Mouse (Mus musculus): ENCODE data around the gene Adcy10. TPM values are rescaled to one million over a fixed set of nuclear protein-coding genes. Genes with fewer than 3 reads are reported as not detected.

Adcy10 gene
- polyA plus RNA-seq, 1 experiment from 2014 or later, result 0.56 TPM

DNA sequence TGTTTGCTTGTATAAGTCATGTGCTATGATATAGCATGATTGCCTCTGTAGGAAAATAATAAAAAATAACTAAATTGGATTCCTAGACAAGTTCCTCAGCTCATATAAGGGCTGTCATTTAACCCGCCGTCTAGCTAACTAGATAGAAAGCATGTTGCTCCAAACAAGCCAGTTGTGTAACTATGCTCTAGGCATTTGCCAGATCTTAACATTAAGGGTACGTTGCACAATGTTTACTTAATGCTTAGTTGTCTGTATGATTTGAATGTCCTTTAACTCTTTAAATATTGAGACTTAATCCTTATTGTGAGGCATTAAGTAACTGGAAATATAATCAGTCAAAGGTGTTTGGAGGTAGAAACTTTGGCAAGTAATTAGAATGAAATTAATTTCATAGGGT is 20.4 kb upstream of the Adcy10 start:
- no peak for ATAC-seq (ENCODE audit: low FRiP score, low read depth)
- H3K9ac ChIP-seq, result no peak overlapping the region
- H3K4me3 ChIP-seq, result no peak overlapping the region
- H3K4me2 ChIP-seq, result no peak overlapping the region
- no peaks in the 10 kb centered on the region for H3K27me3 ChIP-seq
- no peaks in the 10 kb centered on the region for H3K9me3 ChIP-seq
- H3K27ac ChIP-seq (replicated peaks), result no peak overlapping the region
- peaks cover 19% of the 10 kb centered on the region for H3K4me1 ChIP-seq (replicated peaks)
- no peaks in the 10 kb centered on the region for H3K36me3 ChIP-seq
- 92% methylated on average over 3 of the region's 3 CpGs for WGBS

DNA sequence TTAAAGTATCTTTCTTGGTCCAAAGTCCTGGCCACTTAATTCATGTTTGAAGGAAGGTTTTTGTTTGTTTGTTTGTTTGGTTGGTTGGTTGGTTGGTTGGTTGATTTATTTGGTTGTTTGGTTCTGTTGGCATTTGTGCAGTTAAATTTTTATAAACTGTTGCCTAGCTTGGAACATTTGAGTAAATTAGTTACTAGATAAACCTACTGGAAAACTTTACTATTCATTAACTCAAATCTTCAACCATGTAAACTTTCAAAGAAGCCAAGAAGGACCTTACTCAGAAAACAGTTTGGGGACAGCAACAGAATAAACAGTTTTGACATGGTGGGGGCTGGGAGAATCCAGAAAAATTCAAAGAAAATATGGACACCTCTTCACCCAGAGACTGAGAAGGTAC is 16.0 kb upstream of the Adcy10 start:
- H3K9me3 ChIP-seq, result no peaks in the 10 kb centered on the region
- H3K27me3 ChIP-seq, result no peaks in the 10 kb centered on the region
- no peak overlapping the region for H3K9ac ChIP-seq
- H3K4me2 ChIP-seq, result no peak overlapping the region
- no peak for ATAC-seq (ENCODE audit: low FRiP score, low read depth)
- H3K27ac ChIP-seq (replicated peaks), result no peak overlapping the region
- no peaks in the 10 kb centered on the region for H3K4me1 ChIP-seq (replicated peaks)
- no peak overlapping the region for H3K4me3 ChIP-seq
- no peaks in the 10 kb centered on the region for H3K36me3 ChIP-seq

GRCm38 (mm10) chr1:165469717-165470116 is 15.3 kb upstream of the Adcy10 start:
- Histone ChIP-seq H3K36me3 (no peaks in the 10 kb centered on the region), H3K4me3 (no peak overlapping the region), H3K27me3 (no peaks in the 10 kb centered on the region), H3K4me2 (no peak overlapping the region), H3K9ac (no peak overlapping the region), H3K9me3 (no peaks in the 10 kb centered on the region), H3K27ac (replicated peaks) (no peak overlapping the region), H3K4me1 (replicated peaks) (no peaks in the 10 kb centered on the region)
- ATAC-seq (ENCODE audit: low FRiP score, low read depth), result no peak

- no peaks in the 10 kb centered on the region for H3K27me3 ChIP-seq
- H3K27ac ChIP-seq (replicated peaks), result no peak overlapping the region
- no peak overlapping the region for H3K9ac ChIP-seq
- no peaks in the 10 kb centered on the region for H3K9me3 ChIP-seq
- H3K4me3 ChIP-seq, result no peak overlapping the region
- no peaks in the 10 kb centered on the region for H3K4me1 ChIP-seq (replicated peaks)
- ATAC-seq (ENCODE audit: low FRiP score, low read depth), result no peak
- WGBS, result 98% methylated on average over 1 of the region's 1 CpGs
- no peaks in the 10 kb centered on the region for H3K36me3 ChIP-seq
- no peak overlapping the region for H3K4me2 ChIP-seq
Observed at GRCm38 (mm10) chr1:165471490-165471889, 13.5 kb upstream of the Adcy10 start.

GRCm38 (mm10) chr1:165486108-165486507 is 1.1 kb downstream of the Adcy10 start:
- no peaks in the 10 kb centered on the region for H3K4me1 ChIP-seq (replicated peaks)
- H3K9me3 ChIP-seq, result no peaks in the 10 kb centered on the region
- 96% methylated on average over 2 of the region's 2 CpGs for WGBS
- H3K4me2 ChIP-seq, result no peak overlapping the region
- H3K27ac ChIP-seq (replicated peaks), result no peak overlapping the region
- no peak overlapping the region for H3K4me3 ChIP-seq
- no peaks in the 10 kb centered on the region for H3K27me3 ChIP-seq
- no peak overlapping the region for H3K9ac ChIP-seq
- H3K36me3 ChIP-seq, result peaks cover 10% of the 10 kb centered on the region
- ATAC-seq (ENCODE audit: low FRiP score, low read depth), result no peak

DNA sequence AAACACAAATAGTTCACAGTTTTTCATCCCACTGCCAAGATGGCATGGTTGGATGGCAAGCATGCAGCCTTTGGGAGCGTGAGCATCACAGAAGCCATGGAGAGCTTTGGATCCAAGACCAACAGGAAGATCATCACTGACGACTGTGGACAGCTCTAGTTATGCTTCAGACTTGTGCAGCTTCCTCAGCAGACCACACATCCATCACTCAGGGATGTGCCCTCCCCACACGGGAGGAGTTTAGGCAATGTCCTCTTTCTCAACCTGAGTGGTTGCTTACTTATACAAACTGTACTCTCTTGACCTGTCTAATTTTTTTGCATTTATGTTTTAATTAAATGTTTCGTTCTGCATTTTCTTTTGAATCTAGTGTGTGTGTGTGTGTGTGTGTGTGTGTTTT is 4.2 kb downstream of the Adcy10 start:
- Histone ChIP-seq H3K9ac (no peak overlapping the region), H3K4me2 (no peak overlapping the region), H3K4me1 (replicated peaks) (no peaks in the 10 kb centered on the region), H3K27me3 (no peaks in the 10 kb centered on the region), H3K9me3 (no peaks in the 10 kb centered on the region), H3K27ac (replicated peaks) (no peak overlapping the region), H3K36me3 (no peaks in the 10 kb centered on the region), H3K4me3 (no peak overlapping the region)
- no peak for ATAC-seq (ENCODE audit: low FRiP score, low read depth)
- 85% methylated on average over 4 of the region's 4 CpGs for WGBS

- WGBS, result 41% methylated on average over 3 of the region's 3 CpGs
- Histone ChIP-seq H3K9ac (no peak overlapping the region), H3K27me3 (no peaks in the 10 kb centered on the region), H3K4me1 (replicated peaks) (no peaks in the 10 kb centered on the region), H3K36me3 (no peaks in the 10 kb centered on the region), H3K27ac (replicated peaks) (no peak overlapping the region), H3K4me3 (no peak overlapping the region), H3K9me3 (no peaks in the 10 kb centered on the region), H3K4me2 (no peak overlapping the region)
- ATAC-seq (ENCODE audit: low FRiP score, low read depth), result no peak
Observed at GRCm38 (mm10) chr1:165498856-165499255, 13.9 kb downstream of the Adcy10 start.

DNA sequence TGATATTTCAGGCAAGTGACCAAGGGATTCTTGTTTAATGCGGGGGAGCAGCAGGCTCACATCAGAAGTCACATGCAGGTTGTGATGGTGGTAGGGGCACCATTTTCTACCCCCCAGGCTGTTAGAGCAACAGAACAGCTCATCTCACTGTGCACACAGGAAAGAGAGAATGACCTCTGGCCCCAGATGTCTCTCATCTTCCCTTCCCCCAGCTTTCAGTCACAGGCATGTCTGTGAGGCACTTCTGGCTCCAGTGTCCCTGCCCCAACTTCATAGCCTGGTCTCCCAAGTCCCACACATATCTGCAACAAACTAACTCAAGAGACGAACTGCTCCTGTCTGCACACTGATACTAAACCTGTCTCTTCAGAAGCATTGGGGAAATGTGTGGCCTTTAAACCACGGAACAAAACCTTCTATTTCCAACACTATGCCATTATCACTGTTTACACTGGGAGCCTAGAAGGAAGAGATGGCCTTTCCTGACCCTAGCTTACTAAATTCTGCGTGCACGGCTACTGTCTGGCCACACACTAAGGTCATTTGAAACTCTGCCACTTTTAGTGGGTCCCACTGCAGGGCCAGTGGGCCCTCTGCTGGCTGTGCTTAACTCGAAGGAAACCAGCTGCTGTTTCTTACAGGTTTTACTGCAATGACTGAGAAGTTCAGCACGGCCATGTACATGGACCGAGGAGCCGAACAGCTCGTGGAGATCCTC is 18.5 kb downstream of the Adcy10 start:
- WGBS, result 65% methylated on average over 10 of the region's 10 CpGs
- no peaks in the 10 kb centered on the region for H3K27me3 ChIP-seq
- no peak overlapping the region for H3K9ac ChIP-seq
- no peak overlapping the region for H3K4me3 ChIP-seq
- H3K27ac ChIP-seq (replicated peaks), result no peak overlapping the region
- no peak for ATAC-seq (ENCODE audit: low FRiP score, low read depth)
- H3K4me2 ChIP-seq, result no peak overlapping the region
- H3K9me3 ChIP-seq, result no peaks in the 10 kb centered on the region
- H3K36me3 ChIP-seq, result no peaks in the 10 kb centered on the region
- H3K4me1 ChIP-seq (replicated peaks), result no peaks in the 10 kb centered on the region

DNA sequence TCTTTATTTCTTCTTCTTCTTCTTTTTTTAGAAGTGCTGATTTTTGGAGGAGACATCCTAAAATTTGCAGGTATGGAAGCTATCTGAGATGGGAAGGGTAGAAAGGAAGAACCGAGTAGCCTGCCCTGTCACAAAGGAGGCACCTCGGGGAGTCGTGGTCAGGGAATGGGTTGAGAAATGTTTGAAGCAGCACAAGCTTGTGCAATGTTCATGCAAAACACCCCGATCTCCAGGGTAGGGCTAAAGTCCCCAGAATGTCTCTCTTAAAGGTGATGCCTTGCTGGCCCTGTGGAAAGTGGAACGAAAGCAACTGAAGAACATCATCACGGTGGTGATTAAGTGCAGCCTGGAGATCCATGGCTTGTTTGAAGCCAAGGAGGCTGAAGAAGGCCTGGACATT is 21.3 kb downstream of the Adcy10 start:
- Histone ChIP-seq H3K4me1 (replicated peaks) (no peaks in the 10 kb centered on the region), H3K4me2 (no peak overlapping the region), H3K27me3 (no peaks in the 10 kb centered on the region), H3K36me3 (no peaks in the 10 kb centered on the region), H3K27ac (replicated peaks) (no peak overlapping the region), H3K9me3 (no peaks in the 10 kb centered on the region), H3K4me3 (no peak overlapping the region), H3K9ac (no peak overlapping the region)
- ATAC-seq (ENCODE audit: low FRiP score, low read depth), result no peak
- WGBS, result 91% methylated on average over 6 of the region's 6 CpGs

DNA sequence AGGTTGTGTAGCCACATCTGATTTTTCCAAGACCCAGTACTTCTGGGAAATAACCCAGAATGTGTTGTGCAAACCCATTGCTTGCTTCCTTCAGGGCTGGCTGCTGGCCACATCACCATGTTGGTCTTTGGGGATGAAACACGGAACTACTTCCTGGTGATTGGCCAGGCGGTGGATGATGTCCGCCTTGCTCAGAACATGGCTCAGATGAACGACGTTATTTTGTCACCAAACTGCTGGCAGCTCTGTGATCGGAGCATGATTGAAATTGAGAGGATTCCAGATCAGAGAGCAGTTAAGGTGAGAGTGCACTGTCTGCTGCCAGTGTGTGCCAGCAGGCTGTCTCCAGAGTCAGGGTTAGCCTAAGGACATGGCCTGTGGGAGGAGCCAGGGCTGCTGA is 25.2 kb downstream of the Adcy10 start:
- ATAC-seq (ENCODE audit: low FRiP score, low read depth), result no peak
- WGBS, result 88% methylated on average over 6 of the region's 6 CpGs
- Histone ChIP-seq H3K4me1 (replicated peaks) (no peaks in the 10 kb centered on the region), H3K27ac (replicated peaks) (no peak overlapping the region), H3K9me3 (no peaks in the 10 kb centered on the region), H3K9ac (no peak overlapping the region), H3K27me3 (no peaks in the 10 kb centered on the region), H3K36me3 (no peaks in the 10 kb centered on the region), H3K4me2 (no peak overlapping the region), H3K4me3 (no peak overlapping the region)

DNA sequence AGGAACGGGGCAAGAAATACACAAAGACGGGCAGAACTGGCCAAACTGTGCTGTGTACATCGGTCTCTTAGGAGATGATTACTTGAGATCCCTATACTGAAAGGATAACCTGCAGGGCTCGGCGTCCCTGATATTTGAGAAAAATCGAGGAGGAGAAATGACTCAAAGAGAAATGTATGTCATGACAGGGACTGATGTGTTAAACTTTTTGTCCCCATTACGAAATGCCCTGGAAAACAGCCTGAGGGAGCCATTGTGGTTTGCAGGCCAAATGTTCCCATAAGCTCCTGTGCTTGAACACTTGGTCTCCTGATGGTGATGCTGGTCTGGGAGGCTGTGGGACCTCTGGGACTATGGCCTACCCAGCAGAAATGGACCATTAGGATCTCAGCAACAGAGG is 35.7 kb downstream of the Adcy10 start:
- Histone ChIP-seq H3K27me3 (no peaks in the 10 kb centered on the region), H3K4me3 (no peak overlapping the region), H3K27ac (replicated peaks) (no peak overlapping the region), H3K9ac (no peak overlapping the region), H3K4me1 (replicated peaks) (no peaks in the 10 kb centered on the region), H3K9me3 (no peaks in the 10 kb centered on the region), H3K36me3 (no peaks in the 10 kb centered on the region), H3K4me2 (no peak overlapping the region)
- 94% methylated on average over 7 of the region's 7 CpGs for WGBS
- no peak for ATAC-seq (ENCODE audit: low FRiP score, low read depth)

DNA sequence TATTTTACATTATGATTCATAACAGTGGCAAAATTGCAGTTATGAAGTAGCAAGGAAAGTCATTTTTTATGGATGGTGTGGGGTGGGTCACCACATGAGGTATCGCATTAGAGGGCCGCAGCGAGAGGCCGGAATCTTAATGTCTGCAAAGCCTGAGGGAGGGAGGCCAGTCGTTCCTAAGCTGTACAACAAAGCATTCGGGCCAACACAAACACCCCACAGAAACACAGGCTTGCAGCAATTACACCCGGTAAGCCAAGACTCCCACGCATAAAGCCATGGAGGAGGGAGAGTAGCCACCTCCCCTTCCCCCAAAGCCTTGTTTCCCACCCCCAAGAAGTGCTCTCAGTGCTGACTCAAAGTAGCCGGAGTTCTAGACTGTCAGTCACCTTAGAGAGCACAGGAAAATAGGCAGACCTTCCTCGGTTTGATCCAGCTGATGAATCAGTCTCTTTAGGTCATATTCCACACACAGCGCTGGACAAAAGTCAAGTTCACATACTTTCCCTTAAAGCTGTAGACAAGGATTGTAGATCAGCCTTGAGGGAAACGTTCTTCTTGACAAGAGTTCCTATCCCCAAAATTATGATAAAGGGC is 51.2 kb downstream of the Adcy10 start:
- Histone ChIP-seq H3K4me3 (no peak overlapping the region), H3K27ac (replicated peaks) (no peak overlapping the region), H3K4me1 (replicated peaks) (no peaks in the 10 kb centered on the region), H3K9me3 (no peaks in the 10 kb centered on the region), H3K9ac (no peak overlapping the region), H3K4me2 (no peak overlapping the region), H3K27me3 (no peaks in the 10 kb centered on the region), H3K36me3 (no peaks in the 10 kb centered on the region)
- WGBS, result 70% methylated on average over 12 of the region's 12 CpGs
- no peak for ATAC-seq (ENCODE audit: low FRiP score, low read depth)

DNA sequence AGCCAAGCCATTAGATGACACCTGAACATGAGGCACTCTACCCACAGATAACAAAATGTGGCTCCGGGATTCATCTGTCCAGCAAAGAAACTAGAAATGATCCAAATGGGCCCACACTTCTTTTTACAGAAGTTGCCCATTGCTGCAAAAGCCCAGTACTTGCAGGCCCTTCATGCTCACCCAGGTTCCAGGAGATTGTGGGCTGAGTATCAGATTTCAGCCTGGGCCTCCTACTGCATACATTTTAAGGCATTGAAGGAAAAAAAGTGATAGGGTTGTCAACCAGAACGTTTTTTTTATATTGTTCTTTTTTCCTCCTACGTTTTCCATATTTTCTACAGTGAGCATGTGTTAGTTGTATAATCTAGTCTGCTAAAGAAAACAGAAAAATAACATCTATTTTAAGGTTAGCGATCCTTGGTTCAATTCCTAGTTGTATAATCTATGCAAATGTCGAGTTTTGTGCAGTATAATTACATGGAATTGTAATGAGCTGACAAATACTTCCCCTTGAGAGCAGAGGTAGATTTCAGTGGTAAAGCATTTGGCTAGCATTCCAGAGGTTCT is 52.3 kb downstream of the Adcy10 start:
- no peaks in the 10 kb centered on the region for H3K9me3 ChIP-seq
- H3K9ac ChIP-seq, result no peak overlapping the region
- no peak overlapping the region for H3K4me3 ChIP-seq
- WGBS, result 68% methylated on average over 5 of the region's 5 CpGs
- H3K36me3 ChIP-seq, result no peaks in the 10 kb centered on the region
- no peaks in the 10 kb centered on the region for H3K27me3 ChIP-seq
- H3K4me2 ChIP-seq, result no peak overlapping the region
- no peak overlapping the region for H3K27ac ChIP-seq (replicated peaks)
- no peak for ATAC-seq (ENCODE audit: low FRiP score, low read depth)
- no peaks in the 10 kb centered on the region for H3K4me1 ChIP-seq (replicated peaks)

Data from hindbrain, embryonic 15.5 days (tissue).